Mouse (Mus musculus): Measurements from ENCODE around the gene Hspa12a. TPM values are rescaled to one million over a fixed set of nuclear protein-coding genes. Genes with fewer than 3 reads are reported as not detected.
"Not testable (repeated sequence)": the region's sequence is repeated elsewhere in the genome, so short reads cannot be mapped to it uniquely, and the experiment has no call there.

Hspa12a gene
- total RNA-seq, 2 experiments from 2014 or later: 0.05 TPM; not detected in 1

DNA sequence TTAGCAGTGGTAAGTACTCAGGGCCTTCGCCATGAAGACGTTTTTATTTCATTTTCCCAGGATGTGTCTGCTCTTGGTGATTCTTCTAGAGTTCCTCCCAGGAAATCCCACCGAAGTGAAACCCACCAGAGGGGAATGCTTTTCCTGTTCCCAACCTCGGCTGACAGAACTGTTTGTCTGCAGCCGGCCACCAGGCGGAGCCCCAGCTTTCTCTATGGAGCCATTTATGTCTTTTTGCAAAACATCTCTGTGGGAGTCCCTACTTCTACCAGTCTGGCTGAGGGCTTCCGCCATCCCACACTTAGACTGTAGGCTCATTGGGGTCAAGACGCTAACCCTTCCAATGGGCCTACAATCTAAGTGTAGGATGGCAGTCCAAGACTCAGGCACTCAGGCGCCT, 32.1 kb downstream of the Hspa12a start:
- peak; percentile 53; the same call in 1 of the 2 replicates for ATAC-seq (replicated peaks; ENCODE audit: poor library complexity, severe bottlenecking)

DNA sequence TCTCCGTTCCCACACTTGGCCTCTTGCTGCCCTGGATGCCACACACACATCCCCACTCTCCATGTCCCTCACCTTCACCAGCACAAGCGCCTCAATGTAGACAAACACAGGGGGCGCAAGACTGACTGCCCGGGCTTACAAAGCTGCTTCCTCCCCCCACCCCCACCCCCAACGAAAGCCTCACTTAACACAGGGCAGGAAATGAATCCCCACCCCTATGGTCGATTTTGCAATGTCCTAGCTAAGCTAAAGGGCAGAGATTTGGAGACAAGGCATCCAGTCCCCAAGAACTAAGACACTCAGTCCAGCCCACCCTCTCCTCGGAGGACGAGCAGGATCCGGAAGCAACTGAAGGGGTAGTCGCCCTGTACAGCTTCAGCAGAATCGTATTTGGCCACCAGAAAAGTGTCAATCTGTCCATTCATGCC, 32.5 kb downstream of the Hspa12a start:
- peak; percentile 75 for ATAC-seq (replicated peaks; ENCODE audit: poor library complexity, severe bottlenecking)

DNA sequence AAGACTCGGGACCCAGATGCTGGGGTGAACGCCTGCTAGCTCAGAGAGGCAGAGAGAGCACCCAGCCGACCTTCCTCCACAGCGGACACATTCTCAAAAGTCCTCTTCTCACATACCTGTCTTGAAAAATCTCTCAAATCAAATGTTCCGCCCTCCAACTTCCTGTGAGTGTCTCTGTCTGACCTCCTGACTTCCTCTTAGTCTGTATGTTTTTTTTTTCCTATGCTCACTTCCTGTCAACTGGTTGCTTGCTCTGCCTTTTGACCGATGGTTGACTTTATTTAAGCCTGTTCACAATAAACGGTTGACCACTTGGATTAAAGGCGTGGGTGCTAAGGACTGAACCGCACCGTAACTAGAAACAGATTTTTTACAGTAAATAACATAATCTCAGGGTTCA, 35.4 kb downstream of the Hspa12a start:
- no peak for ATAC-seq (replicated peaks; ENCODE audit: poor library complexity, severe bottlenecking)

DNA sequence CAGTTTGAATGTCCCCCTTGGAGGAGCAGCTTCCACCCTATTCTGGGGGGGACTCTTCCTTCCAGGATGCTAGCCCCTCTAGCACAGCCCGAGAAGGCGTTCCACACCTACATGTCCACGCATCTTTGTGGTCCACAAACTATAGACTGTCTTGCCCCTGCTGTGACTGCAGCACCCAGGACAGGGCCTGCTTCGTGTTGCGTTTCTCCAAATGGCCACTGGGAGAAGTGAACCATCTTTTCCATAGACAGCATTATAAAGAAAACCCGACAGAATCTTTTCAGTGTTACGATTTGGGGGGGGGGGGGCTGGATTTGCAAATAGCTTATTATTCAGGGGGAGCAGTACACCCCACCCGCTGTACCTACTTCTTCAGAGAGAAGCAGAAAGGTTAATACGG, 36.8 kb downstream of the Hspa12a start:
- no peak for ATAC-seq (replicated peaks; ENCODE audit: poor library complexity, severe bottlenecking)

DNA sequence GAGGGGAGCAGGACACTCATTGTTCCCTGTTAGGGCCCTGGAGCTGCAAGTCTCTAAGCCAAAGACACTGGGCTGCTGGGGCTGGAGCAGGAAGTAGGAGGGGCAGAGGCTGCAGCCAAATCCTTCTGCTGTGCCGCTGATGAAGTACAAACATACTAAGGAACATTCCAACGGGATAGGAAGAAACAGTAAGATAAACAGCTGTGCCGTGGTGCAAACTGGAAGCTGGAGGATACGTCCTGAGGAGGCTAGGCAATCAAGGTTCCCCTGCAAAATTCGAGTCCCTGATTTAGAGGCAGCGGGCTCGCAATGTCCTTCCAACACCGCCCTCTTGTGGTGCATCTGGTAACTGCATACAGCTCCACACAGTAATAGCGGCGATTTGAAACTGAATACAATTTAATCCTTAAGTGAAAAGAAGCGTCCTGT, 39.5 kb downstream of the Hspa12a start:
- peak; percentile 90 for ATAC-seq (replicated peaks; ENCODE audit: poor library complexity, severe bottlenecking)

DNA sequence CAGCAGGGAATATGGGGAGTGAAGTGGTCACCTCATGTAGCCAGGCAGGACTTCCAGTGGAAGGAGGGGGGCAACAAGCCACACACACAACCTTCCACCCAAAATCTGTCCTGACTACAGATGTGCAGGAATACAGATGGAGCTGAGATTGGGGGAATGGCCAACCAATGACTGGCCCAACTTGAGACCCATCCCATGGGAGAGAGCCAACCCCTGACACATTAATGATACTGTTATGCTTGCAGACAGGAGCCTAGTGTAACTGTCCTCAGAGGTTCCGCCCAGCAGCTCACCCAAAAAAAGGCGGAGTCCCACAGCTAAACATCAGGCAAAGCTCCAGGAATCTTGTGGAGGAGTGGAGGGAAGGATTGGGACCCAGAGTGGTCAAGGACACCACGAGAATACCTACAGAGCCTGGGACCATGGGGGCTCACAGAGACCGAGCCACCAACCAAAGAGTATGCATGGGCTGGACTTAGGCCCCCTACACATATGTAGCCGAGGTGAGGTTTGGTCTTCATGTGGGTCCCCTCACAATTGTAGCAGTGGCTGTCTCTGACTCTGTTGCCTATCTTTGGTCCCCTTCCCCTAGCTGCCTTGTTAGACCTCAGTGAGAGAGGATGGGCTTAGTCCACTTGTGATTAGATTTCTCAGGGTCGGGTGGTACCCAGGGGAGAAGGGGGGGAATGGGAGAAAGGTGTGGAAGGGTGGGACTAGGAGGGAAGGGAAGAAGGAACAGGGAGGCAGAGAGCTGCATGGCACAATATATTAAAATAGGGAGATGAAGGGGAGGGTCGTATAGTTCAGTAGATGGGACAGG, 40.2 kb downstream of the Hspa12a start:
- no peak for ATAC-seq (replicated peaks; ENCODE audit: poor library complexity, severe bottlenecking)

DNA sequence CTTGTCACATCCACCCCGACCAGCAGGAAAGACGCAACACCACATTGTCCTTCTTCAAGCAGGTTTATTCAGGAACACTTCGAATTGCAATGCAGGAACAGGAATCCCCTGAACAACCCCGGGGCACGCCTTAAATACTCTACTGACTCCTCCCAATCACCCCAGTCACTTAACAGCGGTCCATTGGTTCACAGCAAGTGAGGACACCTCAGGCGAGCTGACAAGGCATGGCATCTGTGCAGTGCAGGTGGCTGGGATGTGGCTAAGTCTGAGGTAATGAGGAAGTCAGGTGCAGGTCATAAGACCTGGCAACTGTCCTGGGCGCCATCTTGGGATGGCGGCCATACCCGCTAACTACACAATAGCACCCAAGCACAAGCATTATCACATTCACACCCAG, 43.0 kb downstream of the Hspa12a start:
- not testable (repeated sequence) for ATAC-seq (replicated peaks; ENCODE audit: poor library complexity, severe bottlenecking)

DNA sequence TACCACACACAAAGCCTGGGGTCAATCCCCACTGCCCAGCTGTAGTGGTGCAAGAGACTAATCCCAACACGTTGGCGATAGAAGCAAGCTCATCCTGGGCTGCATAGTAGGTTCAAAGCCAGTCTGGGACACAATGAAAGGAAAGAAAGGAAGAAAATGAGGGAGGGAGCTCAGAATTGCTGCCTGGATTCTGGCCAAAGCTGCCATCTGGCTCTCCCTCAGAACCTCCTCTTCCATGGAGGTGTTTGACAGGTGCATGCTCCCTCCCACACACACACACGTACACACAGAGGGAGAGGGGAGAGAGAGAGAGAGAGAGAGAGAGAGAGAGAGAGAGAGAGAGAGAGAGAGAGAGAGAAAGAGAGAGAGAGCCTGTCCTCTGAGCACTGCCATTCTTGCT, 47.2 kb downstream of the Hspa12a start:
- no peak for ATAC-seq (replicated peaks; ENCODE audit: poor library complexity, severe bottlenecking)

DNA sequence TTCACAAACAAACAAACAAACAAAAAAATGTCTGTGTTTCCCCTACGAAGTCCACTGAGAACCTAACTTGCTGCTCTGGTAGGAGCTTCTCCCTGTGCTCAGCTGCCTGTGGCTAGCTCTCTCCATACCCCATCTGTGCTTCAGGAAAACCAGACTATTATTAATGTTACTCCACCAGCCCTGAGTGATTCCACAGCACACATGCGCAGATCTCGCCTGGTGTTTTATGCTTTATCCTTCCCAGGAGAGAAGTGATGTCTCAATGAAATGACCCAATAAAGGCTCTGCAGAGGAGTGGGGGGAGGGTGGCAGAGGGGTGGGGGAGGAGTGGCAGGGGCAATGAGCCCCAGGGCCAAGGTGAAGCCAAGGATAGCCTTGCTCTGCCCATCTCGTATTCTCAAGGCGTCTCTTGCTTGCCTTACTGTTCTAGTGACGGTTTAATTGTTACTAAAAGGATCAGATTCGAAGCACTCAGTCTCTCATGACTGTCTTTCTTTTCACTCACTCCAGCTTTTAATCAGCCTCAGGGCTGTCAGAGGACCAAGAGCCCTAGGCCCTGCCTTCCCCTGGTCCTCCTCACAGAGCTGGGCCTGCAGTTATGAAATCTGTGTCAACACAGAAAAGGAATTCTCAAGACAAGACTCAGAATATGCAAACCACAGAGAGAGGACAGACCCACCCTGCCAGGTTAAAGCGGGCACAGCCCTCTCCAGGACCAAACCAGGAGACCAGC, 54.0 kb downstream of the Hspa12a start:
- ATAC-seq (replicated peaks; ENCODE audit: poor library complexity, severe bottlenecking): no peak

DNA sequence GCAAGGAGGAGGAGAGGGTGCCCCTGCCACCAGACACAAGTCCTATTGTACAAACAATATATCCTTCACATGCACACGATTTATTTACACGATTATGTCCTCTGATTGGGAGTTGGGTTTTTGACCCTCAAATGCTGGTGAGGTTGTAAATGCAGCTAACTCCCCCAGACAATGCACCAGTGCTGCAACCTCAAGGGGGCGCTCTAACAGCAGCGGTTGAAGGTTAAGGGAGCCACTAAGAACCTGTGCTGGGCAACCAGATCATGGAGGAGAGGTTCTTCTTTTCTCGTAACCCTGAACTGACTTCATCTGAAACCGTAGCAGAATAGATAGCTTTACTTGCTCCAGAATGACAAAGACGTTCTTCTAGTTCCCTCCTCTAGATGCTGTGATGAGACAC, 57.0 kb downstream of the Hspa12a start:
- ATAC-seq (replicated peaks; ENCODE audit: poor library complexity, severe bottlenecking): no peak

DNA sequence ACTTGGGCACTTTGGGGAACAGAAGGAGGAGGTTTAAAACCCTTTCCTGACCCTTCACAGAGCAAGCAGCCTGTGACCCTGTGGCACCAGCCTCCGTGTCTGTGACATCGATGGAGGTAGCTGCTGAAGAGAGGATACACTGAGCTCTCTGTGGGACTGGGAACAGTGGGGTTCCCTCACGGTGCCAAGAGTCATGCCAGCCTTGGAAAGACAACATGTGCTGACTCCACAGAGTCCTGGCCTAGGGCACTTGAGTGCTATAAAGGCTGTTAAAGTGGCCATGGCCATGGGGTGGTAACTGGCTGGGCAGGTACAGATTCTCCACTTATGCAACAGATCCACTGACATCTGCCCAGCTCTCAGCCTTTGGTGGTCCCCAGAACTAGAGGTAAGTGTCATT, 60.0 kb downstream of the Hspa12a start:
- no peak for ATAC-seq (replicated peaks; ENCODE audit: poor library complexity, severe bottlenecking)

DNA sequence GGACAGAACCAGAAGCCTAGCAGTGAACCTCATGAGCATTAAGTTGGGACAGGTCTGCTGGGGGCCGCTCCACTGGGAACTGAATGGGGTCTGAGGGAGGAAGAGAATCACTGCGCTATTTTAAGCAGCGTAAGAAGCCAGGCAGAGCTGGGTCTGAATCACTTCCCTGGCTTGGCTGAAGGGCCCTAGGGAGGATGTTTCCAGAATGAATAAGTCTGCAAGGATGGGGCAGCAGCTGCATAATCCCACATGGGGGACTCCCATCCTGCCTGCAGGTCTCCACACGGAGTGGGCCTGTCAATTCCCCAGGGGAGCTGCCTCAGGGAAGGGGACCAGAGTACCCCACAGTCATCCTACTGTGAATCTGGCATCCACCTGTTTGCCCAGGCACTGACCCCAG, 61.1 kb downstream of the Hspa12a start:
- ATAC-seq (replicated peaks; ENCODE audit: poor library complexity, severe bottlenecking): no peak

DNA sequence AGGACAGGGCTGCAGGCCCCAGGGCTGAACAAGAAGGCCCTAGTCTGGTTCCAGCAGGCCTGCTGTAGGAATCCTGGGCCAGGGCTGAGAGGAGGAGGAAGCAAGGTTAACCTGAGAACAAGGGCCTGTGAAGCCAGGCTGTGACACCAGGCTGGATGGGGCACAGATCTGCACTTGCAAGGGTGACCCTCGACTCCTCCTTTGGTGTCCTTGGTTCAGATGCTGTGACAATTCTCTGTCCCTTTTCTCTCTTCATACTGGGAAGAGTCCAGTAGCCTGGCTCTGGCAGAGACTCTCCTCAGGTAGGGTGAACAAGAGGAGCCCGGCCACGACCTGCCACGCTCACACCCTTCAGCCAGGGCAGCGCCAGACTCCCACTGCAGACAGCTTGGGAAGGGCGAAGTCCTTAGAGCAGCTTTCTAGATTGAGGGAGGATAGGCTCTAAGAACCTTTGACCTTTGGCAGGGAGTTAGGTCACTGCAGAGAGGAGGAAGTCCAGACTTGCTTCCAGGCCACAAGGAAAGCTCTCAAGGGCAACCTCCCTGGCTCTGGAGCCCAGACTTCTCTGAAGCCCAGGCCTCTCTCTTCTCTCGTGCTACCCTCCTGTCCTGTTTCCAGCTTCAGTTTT, 64.0 kb downstream of the Hspa12a start:
- ATAC-seq (replicated peaks; ENCODE audit: poor library complexity, severe bottlenecking): no peak

DNA sequence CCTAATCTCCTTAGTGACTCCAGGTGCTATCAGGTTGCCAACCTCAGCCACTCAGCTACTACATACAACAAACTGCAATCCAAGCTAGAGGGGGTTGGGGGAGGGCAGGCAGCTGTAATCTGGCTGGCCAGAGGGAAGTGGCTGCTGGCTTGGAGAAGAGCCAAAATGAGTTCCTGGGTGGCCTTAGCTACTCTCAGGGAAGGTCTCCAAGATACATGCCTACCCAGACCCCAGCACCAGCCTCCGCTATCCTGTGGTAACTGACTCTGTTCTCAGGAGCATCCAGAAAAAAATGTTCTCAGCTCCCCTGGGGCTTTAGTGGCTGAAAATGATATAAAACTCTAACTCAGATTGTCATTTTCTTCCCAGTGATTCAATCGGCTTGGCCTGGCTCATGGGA, 64.9 kb downstream of the Hspa12a start:
- no peak for ATAC-seq (replicated peaks; ENCODE audit: poor library complexity, severe bottlenecking)

DNA sequence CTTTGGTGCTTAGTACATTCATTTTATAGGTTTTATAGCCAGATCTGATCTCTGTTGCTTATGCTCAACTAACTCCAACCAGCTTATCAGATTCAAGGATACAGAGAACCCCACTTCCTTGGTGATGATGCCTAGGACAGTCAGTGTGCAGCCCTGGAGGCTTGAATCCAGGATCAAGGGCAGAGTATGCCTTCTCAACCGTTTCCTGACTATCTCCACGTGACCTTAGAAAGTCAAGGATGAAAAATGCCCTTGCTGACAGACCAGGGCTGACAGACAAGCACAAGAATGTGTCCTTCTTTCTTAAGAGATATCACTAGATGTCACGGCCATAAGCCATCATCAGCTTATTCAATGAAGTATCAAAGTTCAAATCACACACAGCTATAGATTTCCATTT, 69.9 kb downstream of the Hspa12a start:
- ATAC-seq (replicated peaks; ENCODE audit: poor library complexity, severe bottlenecking): no peak

DNA sequence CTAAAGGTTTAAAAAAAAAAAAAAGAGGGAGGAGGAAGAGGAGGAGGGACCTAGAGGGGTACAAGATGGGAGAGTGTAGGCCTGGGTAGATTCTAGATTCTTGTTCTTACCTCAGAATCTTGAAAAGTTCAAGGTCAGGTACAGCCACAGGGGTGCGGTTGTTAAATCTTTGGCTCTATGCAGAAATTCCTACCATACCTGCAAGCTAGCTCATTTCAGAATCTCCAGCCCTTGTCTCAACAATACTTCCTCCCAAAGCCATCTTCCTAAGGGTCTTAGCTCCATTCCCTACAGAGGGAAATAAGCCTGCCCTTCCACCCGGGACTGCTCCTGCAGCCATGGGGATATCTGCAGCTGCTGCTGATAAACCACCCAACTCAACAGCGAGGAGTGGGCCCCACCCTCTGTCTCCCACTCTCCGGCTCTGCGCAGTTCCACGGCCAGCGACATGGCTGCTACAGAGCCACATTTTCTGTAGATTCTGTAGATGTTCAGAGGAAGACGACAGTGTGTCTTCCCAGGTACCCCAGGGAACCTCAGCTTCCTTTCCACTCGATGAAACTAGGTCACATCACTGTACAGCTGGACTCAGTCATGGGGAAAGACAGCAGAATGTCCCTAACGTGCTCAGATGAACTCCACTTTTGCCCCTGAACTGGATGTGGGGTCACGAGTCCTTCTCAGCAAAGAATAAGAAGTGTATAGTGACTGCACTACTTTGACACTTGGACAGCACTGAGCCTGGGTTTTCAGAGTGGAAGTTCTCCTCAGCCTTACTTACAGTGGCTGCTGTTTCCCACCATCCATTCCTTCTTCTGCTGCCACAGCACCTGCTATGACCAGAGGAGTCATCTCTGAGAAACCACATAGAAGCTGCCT, 70.8 kb downstream of the Hspa12a start:
- ATAC-seq (replicated peaks; ENCODE audit: poor library complexity, severe bottlenecking): no peak

DNA sequence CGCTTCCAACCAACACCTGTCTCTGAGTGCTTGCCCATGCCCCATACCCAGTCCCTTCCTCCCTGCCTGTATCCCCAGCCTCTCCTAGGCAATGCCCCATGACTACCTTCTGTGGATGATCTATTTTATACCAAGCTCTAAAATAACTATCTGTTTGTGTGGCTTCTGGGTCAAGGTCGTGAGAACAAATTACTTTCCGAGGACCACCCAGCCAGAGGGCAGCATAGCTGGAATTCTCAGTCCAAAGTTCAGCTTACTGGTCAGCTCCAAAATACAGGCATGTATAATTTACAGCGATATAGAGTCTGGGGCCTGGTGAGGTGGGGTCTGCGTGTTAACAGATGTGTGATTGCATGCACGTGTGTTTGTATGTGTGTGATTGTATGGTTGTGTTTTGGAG, 71.6 kb downstream of the Hspa12a start:
- no peak for ATAC-seq (replicated peaks; ENCODE audit: poor library complexity, severe bottlenecking)

DNA sequence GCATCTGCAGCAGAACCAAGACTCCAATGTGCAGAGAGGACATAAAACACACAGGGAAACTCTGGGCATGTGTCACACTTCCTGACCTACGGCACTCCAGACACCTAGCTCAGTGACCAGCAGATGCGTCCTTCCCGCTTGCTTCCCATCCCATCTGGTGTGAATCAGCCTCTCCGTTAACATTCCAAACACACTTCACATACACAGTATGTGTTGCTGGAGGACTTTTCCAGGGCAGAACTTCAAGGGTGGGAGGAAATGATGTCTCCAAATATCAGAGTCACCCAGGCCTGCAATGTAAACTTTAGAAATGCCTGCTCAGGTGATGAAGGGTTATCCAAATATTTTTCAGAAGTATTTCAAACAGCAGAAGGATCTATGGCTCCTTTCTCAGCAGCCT, 76.8 kb downstream of the Hspa12a start:
- no peak for ATAC-seq (replicated peaks; ENCODE audit: poor library complexity, severe bottlenecking)

DNA sequence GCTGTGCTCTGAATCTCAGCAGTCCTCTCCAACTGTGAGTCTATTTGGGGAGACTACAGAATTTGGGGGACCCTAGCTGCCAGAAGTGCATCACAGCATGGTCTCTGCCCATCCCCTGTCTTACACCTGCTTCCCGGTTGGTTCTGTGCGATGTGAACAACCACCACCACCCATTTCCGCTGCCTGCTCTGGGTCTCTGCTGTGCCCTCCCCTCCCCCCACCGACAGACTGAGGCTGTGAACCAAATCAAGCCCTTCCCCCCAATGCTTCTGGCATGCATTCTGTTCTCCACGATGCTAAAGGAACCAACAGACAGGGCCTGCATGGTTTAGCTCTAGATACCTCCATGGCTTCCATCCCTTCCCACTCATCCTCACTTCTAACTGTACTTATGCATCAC, 78.2 kb downstream of the Hspa12a start:
- no peak for ATAC-seq (replicated peaks; ENCODE audit: poor library complexity, severe bottlenecking)

DNA sequence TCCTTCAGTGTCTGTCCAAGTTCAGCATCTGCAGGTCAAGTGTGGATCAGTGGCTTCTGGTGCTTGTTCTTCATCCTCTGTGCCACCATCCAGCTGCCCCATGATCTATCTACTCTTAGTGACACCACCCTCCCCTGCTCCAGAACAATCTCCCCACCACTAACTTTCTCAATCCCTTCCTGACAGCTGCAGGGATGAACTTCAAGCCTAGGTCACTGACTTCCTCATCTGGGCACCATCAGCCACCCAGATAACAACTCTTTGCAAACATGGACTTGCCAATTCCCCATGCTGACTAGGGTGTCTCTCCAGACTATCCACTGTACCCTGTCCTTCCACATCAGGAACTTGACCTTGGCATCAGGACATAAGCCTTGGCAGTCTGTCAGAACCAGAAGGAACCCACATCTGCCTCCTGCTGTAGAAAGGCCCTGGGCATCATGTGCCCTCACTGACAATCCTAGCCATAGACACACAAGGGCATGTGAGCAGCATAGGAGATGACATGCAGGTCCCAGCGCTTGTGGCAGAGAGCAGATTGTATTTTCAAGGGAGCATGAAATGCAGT, 79.4 kb downstream of the Hspa12a start:
- ATAC-seq (replicated peaks; ENCODE audit: poor library complexity, severe bottlenecking): peak; percentile 57

Measured in granulocyte monocyte progenitor cell, adult 5-6 weeks (primary cell).